Mouse (Mus musculus): ENCODE data around the gene Pop5.

- TF ChIP-seq POLR2A (IDR thresholded peaks at IDR 0.05; ENCODE audit: extremely low read depth, insufficient read depth, low read length) = no peak
- no peak for TF ChIP-seq CTCF (IDR thresholded peaks at IDR 0.05; ENCODE audit: low read depth, low read length)
Observed at GRCm38 (mm10) chr5:115207244-115207643, 28.4 kb upstream of the Pop5 start.
